Mouse (Mus musculus) C2C12 (cell line): ENCODE results near the gene Fam193a.

Experiments used
- CEBPB ChIP-seq: IDR thresholded peaks from one replicate; pipeline ENCODE4 v1.6.1; 2011; ENCODE audit warnings: low read depth, mild to moderate bottlenecking, control low read depth, moderate library complexity
- CTCF ChIP-seq: IDR thresholded peaks from one replicate; pipeline ENCODE4 v1.5.1; 2011; ENCODE audit not compliant: control insufficient read depth, insufficient read depth, insufficient read length
- MAX ChIP-seq: IDR thresholded peaks from one replicate; pipeline ENCODE4 v1.6.1; 2011; ENCODE audit warnings: mild to moderate bottlenecking, control low read depth
- MYOG ChIP-seq: IDR thresholded peaks from one replicate; pipeline ENCODE4 v1.6.1; 2011; ENCODE audit not compliant: control insufficient read depth, insufficient read length; ENCODE audit errors: extremely low read depth
- USF1 ChIP-seq: IDR thresholded peaks from one replicate; pipeline ENCODE4 v1.6.1; 2011; ENCODE audit warnings: low read depth, mild to moderate bottlenecking, control low read depth, moderate library complexity

GRCm38 (mm10) chr5:34501588-34501987 lies 131.9 kb downstream of the Fam193a start:
- TF ChIP-seq MAX, result no peak
- TF ChIP-seq CTCF, result no peak
- no peak for TF ChIP-seq USF1
- no peak for TF ChIP-seq MYOG
- no peak for TF ChIP-seq CEBPB
